Mouse (Mus musculus) urinary bladder, adult 18-20 months (tissue): ENCODE measurements at regions not wholly inside any gene's neighbourhood (a gene's known extent, or its start where the extent isn't known, plus 50 kb on each side); places are given as distances from the start of the nearest gene placed in this dataset.

Experiments
- DNase-seq, 2 experiments: peaks; one replicate each; pipeline ENCODE4 v3.0.0; 2022; ENCODE audit warnings: low spot score in 2 of 2, mixed read lengths in 2 of 2

GRCm38 (mm10) chr6:118330496-118330895, 88.8 kb downstream of the Bms1 start:
- no peak for DNase-seq

GRCm38 (mm10) chr6:118327458-118327857, 91.8 kb downstream of the Bms1 start:
- no peak for DNase-seq

- DNase-seq: no peak
Measured at GRCm38 (mm10) chr6:118325681-118326080, 93.6 kb downstream of the Bms1 start.

GRCm38 (mm10) chr6:118324559-118324958, 94.7 kb downstream of the Bms1 start:
- DNase-seq: no peak

- no peak for DNase-seq
Measured at GRCm38 (mm10) chr6:118323052-118323451, 96.2 kb downstream of the Bms1 start.

GRCm38 (mm10) chr6:118322631-118323030, 96.6 kb downstream of the Bms1 start:
- no peak for DNase-seq

- no peak for DNase-seq
Measured at GRCm38 (mm10) chr6:118322061-118322460, 97.2 kb downstream of the Bms1 start.

GRCm38 (mm10) chr6:118320021-118320525, 99.2 kb downstream of the Bms1 start:
- no peak for DNase-seq

- DNase-seq: no peak
Measured at GRCm38 (mm10) chr6:118315881-118316280, 103.4 kb downstream of the Bms1 start.

GRCm38 (mm10) chr6:118314941-118315687, 104.2 kb downstream of the Bms1 start:
- DNase-seq: no peak

GRCm38 (mm10) chr6:118311081-118311480, 108.2 kb downstream of the Bms1 start:
- no peak for DNase-seq

GRCm38 (mm10) chr6:118309923-118310322, 109.4 kb downstream of the Bms1 start:
- DNase-seq: no peak

- no peak for DNase-seq
Measured at GRCm38 (mm10) chr6:118308586-118308985, 110.7 kb downstream of the Bms1 start.

GRCm38 (mm10) chr6:118307481-118307880, 110.0 kb upstream of the Ret start:
- DNase-seq: no peak

GRCm38 (mm10) chr6:118305209-118305608, 107.7 kb upstream of the Ret start:
- no peak for DNase-seq

- DNase-seq: no peak
Measured at GRCm38 (mm10) chr6:118302783-118303350, 105.3 kb upstream of the Ret start.

- DNase-seq: no peak
Measured at GRCm38 (mm10) chr6:118301880-118302782, 104.6 kb upstream of the Ret start.

- peak; percentile 16 to 53 for DNase-seq
Measured at GRCm38 (mm10) chr6:118300781-118301180, 103.3 kb upstream of the Ret start.

GRCm38 (mm10) chr6:118297576-118297975, 100.1 kb upstream of the Ret start:
- no peak for DNase-seq

GRCm38 (mm10) chr6:118293986-118294385, 96.5 kb upstream of the Ret start:
- no peak for DNase-seq

- DNase-seq: no peak
Measured at GRCm38 (mm10) chr6:118292928-118293327, 95.4 kb upstream of the Ret start.

- DNase-seq: no peak
Measured at GRCm38 (mm10) chr6:118292272-118292671, 94.8 kb upstream of the Ret start.
